Mouse (Mus musculus): ENCODE results near the gene Ripply2. TPM values are rescaled to one million over a fixed set of nuclear protein-coding genes. Genes with fewer than 3 reads are reported as not detected.

Gene Ripply2
- polyA plus RNA-seq, 1 experiment from 2014 or later = not detected

- no peaks in the 10 kb centered on the region for H3K36me3 ChIP-seq (ENCODE audit: insufficient read depth)
- H3K27ac ChIP-seq (ENCODE audit: low read depth) = no peak overlapping the region
- WGBS = 59% methylated on average over 6 of the region's 6 CpGs
- H3K4me2 ChIP-seq = no peak overlapping the region
- no peaks in the 10 kb centered on the region for H3K27me3 ChIP-seq (ENCODE audit: insufficient read depth, low read length)
- no peak for DNase-seq
- no peak for TF ChIP-seq CTCF (IDR thresholded peaks at IDR 0.05; ENCODE audit: low read depth)
- H3K9ac ChIP-seq = no peak overlapping the region
- ATAC-seq (ENCODE audit: insufficient read depth) = no peak
- no peak overlapping the region for H3K4me3 ChIP-seq (ENCODE audit: low read depth, low read length)
- no peaks in the 10 kb centered on the region for H3K4me1 ChIP-seq (ENCODE audit: insufficient read depth)
- no peaks in the 10 kb centered on the region for H3K9me3 ChIP-seq (ENCODE audit: low read depth, low read length)
These were observed 10.4 kb downstream of the Ripply2 start for GRCm38 (mm10) chr9:87025764-87026163.

DNA sequence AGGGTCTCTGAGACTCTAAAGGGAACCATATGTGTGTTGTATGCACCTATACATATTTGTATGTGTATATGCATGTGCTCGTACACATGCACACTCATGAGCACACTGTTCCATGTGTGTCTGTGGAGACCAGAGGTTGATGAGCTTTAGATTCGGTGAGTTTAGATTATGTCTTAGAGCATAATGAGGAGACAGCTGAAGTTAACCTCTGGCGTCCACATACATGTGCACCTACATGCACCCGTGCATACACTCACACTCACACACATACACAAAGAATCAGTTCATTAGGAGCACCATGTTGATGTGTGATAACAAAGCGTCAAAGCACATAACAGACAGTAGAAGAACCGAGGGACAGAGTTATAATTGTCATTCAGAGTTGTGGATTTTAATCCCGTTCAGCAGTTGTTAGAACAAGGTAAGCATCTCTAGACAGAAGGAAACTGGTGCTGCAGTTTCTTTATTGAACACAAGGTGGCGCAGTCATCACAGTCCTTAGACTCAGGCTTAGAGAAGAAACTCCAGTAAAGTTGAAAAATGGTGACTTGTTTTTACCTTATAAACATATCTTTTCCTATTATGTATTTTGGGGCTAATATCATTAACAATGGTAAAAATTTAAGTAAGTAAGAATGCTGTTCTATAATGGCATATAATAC lies 12.2 kb downstream of the Ripply2 start:
- Histone ChIP-seq H3K4me3 (ENCODE audit: low read depth, low read length) (no peak overlapping the region), H3K27me3 (ENCODE audit: insufficient read depth, low read length) (no peaks in the 10 kb centered on the region), H3K27ac (ENCODE audit: low read depth) (no peak overlapping the region), H3K4me1 (ENCODE audit: insufficient read depth) (no peaks in the 10 kb centered on the region), H3K4me2 (no peak overlapping the region), H3K9ac (no peak overlapping the region), H3K9me3 (ENCODE audit: low read depth, low read length) (no peaks in the 10 kb centered on the region), H3K36me3 (ENCODE audit: insufficient read depth) (no peaks in the 10 kb centered on the region)
- DNase-seq = peak; percentile 92
- ATAC-seq (ENCODE audit: insufficient read depth) = peak; percentile 65; the same call in 1 of the 2 replicates
- WGBS = 42% methylated on average over 8 of the region's 8 CpGs
- peak; percentile 85 for TF ChIP-seq CTCF (IDR thresholded peaks at IDR 0.05; ENCODE audit: low read depth)

DNA sequence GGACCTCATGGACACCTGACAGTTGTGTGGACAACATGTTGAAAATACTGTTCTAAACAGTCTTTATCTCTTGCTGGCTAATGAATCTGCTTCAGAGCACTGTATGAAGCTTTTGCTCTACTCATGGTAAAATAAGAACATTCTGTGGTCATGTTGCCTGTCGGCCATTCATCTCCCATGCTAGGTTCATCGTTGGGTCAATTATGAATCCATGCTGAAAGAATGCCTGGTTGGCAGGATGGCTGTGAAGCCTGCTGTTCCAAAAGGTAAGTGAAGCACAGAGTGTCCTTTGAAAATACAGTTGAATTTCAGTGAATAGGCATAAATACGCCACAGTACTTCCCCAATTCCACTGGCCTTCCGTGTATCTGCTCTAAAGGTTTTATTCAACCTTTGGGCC lies 16.9 kb downstream of the Ripply2 start:
- Histone ChIP-seq H3K4me2 (no peak overlapping the region), H3K27me3 (ENCODE audit: insufficient read depth, low read length) (no peaks in the 10 kb centered on the region), H3K36me3 (ENCODE audit: insufficient read depth) (no peaks in the 10 kb centered on the region), H3K4me1 (ENCODE audit: insufficient read depth) (no peaks in the 10 kb centered on the region), H3K4me3 (ENCODE audit: low read depth, low read length) (no peak overlapping the region), H3K27ac (ENCODE audit: low read depth) (no peak overlapping the region), H3K9ac (no peak overlapping the region), H3K9me3 (ENCODE audit: low read depth, low read length) (no peaks in the 10 kb centered on the region)
- ATAC-seq (ENCODE audit: insufficient read depth) (no peak), DNase-seq (no peak)
- TF ChIP-seq CTCF (IDR thresholded peaks at IDR 0.05; ENCODE audit: low read depth) = no peak
- WGBS = 83% methylated on average over 4 of the region's 4 CpGs

DNA sequence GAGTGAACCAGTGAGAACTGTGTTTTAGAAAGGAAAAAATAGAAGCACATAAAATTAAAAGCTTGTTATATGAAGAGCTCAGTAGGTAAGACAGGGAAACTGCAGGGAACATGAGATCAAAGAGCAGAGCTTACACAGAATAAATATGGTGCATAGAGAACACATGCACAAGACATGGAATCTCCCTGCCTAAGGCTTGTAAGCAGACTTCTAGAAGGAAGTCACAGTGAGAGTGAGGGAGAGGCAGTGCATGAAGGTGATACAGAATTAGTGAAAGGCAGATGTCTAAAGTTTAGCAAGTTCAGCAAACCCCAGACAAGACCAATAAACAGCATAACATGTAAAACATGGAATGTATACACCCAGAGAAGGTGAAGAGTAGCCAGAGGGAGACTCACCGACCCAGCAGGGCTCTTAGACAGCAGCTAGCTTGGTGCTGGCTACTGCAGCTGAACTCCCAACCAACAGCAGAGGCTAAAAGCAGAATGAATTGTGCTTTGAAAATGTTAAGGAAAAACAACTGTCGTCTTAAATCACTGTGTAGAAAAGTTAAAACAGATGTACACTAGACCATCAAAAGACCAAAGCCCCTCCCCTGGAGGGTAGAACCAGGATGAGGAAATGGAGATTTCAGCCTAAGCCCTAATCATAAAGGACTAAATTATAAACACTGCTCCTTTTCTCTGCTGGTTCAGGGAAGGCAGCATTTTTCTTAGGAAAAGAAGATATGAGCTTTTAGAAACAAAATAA lies 19.7 kb downstream of the Ripply2 start:
- no peak for ATAC-seq (ENCODE audit: insufficient read depth)
- H3K27ac ChIP-seq (ENCODE audit: low read depth) = no peak overlapping the region

GRCm38 (mm10) chr9:87049425-87049824 lies 34.1 kb downstream of the Ripply2 start:
- H3K9ac ChIP-seq = no peak overlapping the region
- H3K4me3 ChIP-seq (ENCODE audit: low read depth, low read length) = no peak overlapping the region
- DNase-seq = peak; percentile 36
- H3K4me2 ChIP-seq = no peak overlapping the region
- no peaks in the 10 kb centered on the region for H3K4me1 ChIP-seq (ENCODE audit: insufficient read depth)
- 66% methylated on average over 4 of the region's 4 CpGs for WGBS
- H3K27me3 ChIP-seq (ENCODE audit: insufficient read depth, low read length) = no peaks in the 10 kb centered on the region
- ATAC-seq (ENCODE audit: insufficient read depth) = no peak
- no peaks in the 10 kb centered on the region for H3K9me3 ChIP-seq (ENCODE audit: low read depth, low read length)
- no peaks in the 10 kb centered on the region for H3K36me3 ChIP-seq (ENCODE audit: insufficient read depth)
- H3K27ac ChIP-seq (ENCODE audit: low read depth) = no peak overlapping the region
- no peak for TF ChIP-seq CTCF (IDR thresholded peaks at IDR 0.05; ENCODE audit: low read depth)

More for the DNA sequence above, 19.7 kb downstream of the Ripply2 start:
- H3K9me3 ChIP-seq (ENCODE audit: low read depth, low read length) = no peaks in the 10 kb centered on the region
- no peaks in the 10 kb centered on the region for H3K4me1 ChIP-seq (ENCODE audit: insufficient read depth)
- WGBS = 44% methylated on average over 2 of the region's 2 CpGs
- no peak overlapping the region for H3K9ac ChIP-seq
- no peak for DNase-seq
- H3K27me3 ChIP-seq (ENCODE audit: insufficient read depth, low read length) = no peaks in the 10 kb centered on the region
- H3K4me3 ChIP-seq (ENCODE audit: low read depth, low read length) = no peak overlapping the region
- no peak overlapping the region for H3K4me2 ChIP-seq
- no peak for TF ChIP-seq CTCF (IDR thresholded peaks at IDR 0.05; ENCODE audit: low read depth)
- H3K36me3 ChIP-seq (ENCODE audit: insufficient read depth) = no peaks in the 10 kb centered on the region

- no peak overlapping the region for H3K9ac ChIP-seq
- TF ChIP-seq CTCF (IDR thresholded peaks at IDR 0.05; ENCODE audit: low read depth) = no peak
- peaks cover 16% of the 10 kb centered on the region for H3K36me3 ChIP-seq (ENCODE audit: insufficient read depth)
- no peak for ATAC-seq (ENCODE audit: insufficient read depth)
- H3K27me3 ChIP-seq (ENCODE audit: insufficient read depth, low read length) = no peaks in the 10 kb centered on the region
- DNase-seq = no peak
- 87% methylated on average over 11 of the region's 11 CpGs for WGBS
- no peak overlapping the region for H3K27ac ChIP-seq (ENCODE audit: low read depth)
- H3K9me3 ChIP-seq (ENCODE audit: low read depth, low read length) = no peaks in the 10 kb centered on the region
- no peaks in the 10 kb centered on the region for H3K4me1 ChIP-seq (ENCODE audit: insufficient read depth)
- no peak overlapping the region for H3K4me2 ChIP-seq
- H3K4me3 ChIP-seq (ENCODE audit: low read depth, low read length) = no peak overlapping the region
These were observed 40.4 kb downstream of the Ripply2 start for GRCm38 (mm10) chr9:87055547-87056235.

DNA sequence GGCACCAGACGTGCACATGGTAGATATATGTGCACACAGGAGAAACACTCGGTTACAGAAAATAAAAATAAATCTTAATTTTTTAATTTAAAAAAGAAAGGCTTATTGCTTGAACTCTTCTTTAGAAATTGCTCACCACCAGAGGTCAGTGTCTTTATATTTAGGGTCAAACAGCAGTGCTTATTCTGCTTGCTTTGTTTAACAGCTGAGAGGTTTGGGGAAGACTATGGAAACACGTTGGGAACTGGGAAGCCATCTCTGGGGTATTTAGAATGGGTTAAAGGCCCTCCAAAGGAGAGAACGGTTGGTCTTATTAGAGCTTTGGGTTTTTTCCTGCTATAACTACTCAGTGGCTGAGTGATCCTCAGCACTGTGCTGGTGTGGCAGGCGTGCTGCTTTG lies 47.0 kb downstream of the Ripply2 start:
- Histone ChIP-seq H3K4me1 (ENCODE audit: insufficient read depth) (no peaks in the 10 kb centered on the region), H3K27me3 (ENCODE audit: insufficient read depth, low read length) (no peaks in the 10 kb centered on the region), H3K9ac (no peak overlapping the region), H3K9me3 (ENCODE audit: low read depth, low read length) (no peaks in the 10 kb centered on the region), H3K4me3 (ENCODE audit: low read depth, low read length) (no peak overlapping the region), H3K36me3 (ENCODE audit: insufficient read depth) (peaks cover 16% of the 10 kb centered on the region), H3K4me2 (no peak overlapping the region), H3K27ac (ENCODE audit: low read depth) (no peak overlapping the region)
- ATAC-seq (ENCODE audit: insufficient read depth) (no peak), DNase-seq (peak; percentile 11)
- WGBS = 81% methylated on average over 5 of the region's 5 CpGs
- no peak for TF ChIP-seq CTCF (IDR thresholded peaks at IDR 0.05; ENCODE audit: low read depth)

All from lung, embryonic 14.5 days (tissue).